Mouse (Mus musculus) Muller cell, postnatal 12 days (primary cell): ENCODE results near the gene Scarb1.
"Not testable (repeated sequence)": the region's sequence is repeated elsewhere in the genome, so short reads cannot be mapped to it uniquely, and the experiment has no call there.

Experiments
- DNase-seq: peaks from one replicate; pipeline ENCODE4 v3.0.0-alpha.2; 2015; ENCODE audit errors: inconsistent ontology term

The Scarb1 gene

GRCm38 (mm10) chr5:125340547-125341262, at the start of gene Scarb1:
Scarb1 (minus strand) TSS chr5:125341094.
- DNase-seq, result peak; percentile 89

GRCm38 (mm10) chr5:125389579-125390441, 48.9 kb upstream of the Scarb1 start, which contains the start of gene Ubc:
Ubc (minus strand) TSS chr5:125390202.
- peak; percentile 99 for DNase-seq

GRCm38 (mm10) chr5:125389131-125389578, 48.3 kb upstream of the Scarb1 start, which contains the start of gene Gm10382:
Gm10382 (plus strand) TSS chr5:125389322.
- DNase-seq, result peak; percentile 90

- peak; percentile 16 for DNase-seq
Observed at GRCm38 (mm10) chr5:125388358-125389092, 47.6 kb upstream of the Scarb1 start.

GRCm38 (mm10) chr5:125387295-125387694, 46.4 kb upstream of the Scarb1 start:
- not testable (repeated sequence) for DNase-seq

GRCm38 (mm10) chr5:125385215-125385940, 44.5 kb upstream of the Scarb1 start:
- DNase-seq, result no peak

- peak; percentile 40 for DNase-seq
Observed at GRCm38 (mm10) chr5:125384512-125385214, 43.8 kb upstream of the Scarb1 start.

- DNase-seq, result peak; percentile 16
Observed at GRCm38 (mm10) chr5:125383637-125384420, 42.9 kb upstream of the Scarb1 start.

- DNase-seq, result peak; percentile 64
Observed at GRCm38 (mm10) chr5:125382673-125383558, 42.0 kb upstream of the Scarb1 start.

GRCm38 (mm10) chr5:125381954-125382672, 41.2 kb upstream of the Scarb1 start:
- DNase-seq, result peak; percentile 18

GRCm38 (mm10) chr5:125378919-125379318, 38.0 kb upstream of the Scarb1 start:
- no peak for DNase-seq

GRCm38 (mm10) chr5:125377214-125377613, 36.3 kb upstream of the Scarb1 start:
- DNase-seq, result no peak

- no peak for DNase-seq
Observed at GRCm38 (mm10) chr5:125375871-125376270, 35.0 kb upstream of the Scarb1 start.

GRCm38 (mm10) chr5:125372027-125372426, 31.1 kb upstream of the Scarb1 start:
- DNase-seq, result no peak

- DNase-seq, result no peak
Observed at GRCm38 (mm10) chr5:125370950-125371693, 30.2 kb upstream of the Scarb1 start.

- DNase-seq, result peak; percentile 75
Observed at GRCm38 (mm10) chr5:125368568-125368967, 27.7 kb upstream of the Scarb1 start.

GRCm38 (mm10) chr5:125368156-125368555, 27.3 kb upstream of the Scarb1 start:
- DNase-seq, result peak; percentile 12
